Mouse (Mus musculus): Measurements from ENCODE around the gene Riiad1.

Riiad1 gene

DNA sequence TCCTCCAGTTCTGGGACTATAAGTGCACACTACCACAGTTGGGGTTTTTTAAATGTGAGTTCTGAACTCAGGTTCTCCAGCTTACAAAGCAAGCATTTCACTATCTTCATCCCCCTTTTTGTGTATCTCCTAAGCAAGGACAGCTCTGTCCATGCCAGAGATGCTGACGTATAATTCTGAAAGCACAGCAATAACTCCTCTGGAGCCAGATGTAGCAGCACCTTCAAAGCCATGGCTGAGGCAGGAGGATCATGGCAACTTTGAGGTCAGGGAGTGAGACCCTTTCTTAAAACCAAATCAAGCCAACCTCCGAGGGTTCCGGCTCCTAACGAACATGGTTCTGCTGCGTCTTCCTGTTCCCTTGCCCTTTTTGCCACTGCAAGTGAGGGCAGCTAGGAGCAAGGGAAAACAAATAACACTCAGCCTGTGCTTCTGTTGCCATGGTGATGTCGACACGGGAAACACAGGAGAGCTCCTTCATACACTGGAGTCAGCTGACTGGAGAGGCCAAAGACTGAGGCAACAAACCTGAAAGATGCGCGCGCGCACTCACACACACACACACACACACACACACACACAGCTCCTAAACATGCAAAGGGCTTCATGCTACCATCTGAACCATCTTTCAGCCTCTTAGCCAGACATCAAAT, 16.1 kb downstream of the Riiad1 start:
- in situ Hi-C loops (cut with MboI, MseI), result no loop called here

DNA sequence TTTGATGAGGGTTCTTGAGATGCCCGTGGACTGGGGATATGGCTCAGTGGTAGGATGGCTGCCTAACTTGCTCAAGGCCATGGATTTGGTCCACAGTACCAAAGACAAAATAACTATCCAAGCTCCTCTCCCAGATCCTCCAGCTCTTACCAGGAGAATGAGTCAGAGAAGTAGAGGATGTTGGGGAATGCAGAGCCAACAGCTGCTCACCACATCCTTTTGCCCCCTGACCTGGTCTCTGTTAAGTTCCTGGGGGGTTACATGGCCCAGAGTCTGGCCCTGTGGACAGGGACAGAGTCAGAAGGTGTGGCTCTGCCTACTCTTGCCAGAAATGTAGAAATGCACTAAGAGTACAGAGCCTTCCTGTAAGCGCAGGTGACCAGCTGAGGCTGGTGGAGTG, 20.3 kb downstream of the Riiad1 start:
- in situ Hi-C loops (cut with MboI, MseI), result loop anchor here (5.0 to 10.0 kb wide), 2 partner anchors 135 to 142 kb away; no protein-coding TSS in a partner anchor

- in situ Hi-C loops (cut with MboI, MseI), result loop anchor here (5.0 to 10.0 kb wide), 2 partner anchors 138 to 145 kb away; no protein-coding TSS in a partner anchor
Measured at GRCm38 (mm10) chr3:94457055-94457454, 23.1 kb downstream of the Riiad1 start.

- in situ Hi-C loops (cut with MboI, MseI), result loop anchor here (5.0 to 10.0 kb wide), 2 partner anchors 138 to 146 kb away; no protein-coding TSS in a partner anchor
Measured at GRCm38 (mm10) chr3:94456529-94457000, 23.6 kb downstream of the Riiad1 start.

DNA sequence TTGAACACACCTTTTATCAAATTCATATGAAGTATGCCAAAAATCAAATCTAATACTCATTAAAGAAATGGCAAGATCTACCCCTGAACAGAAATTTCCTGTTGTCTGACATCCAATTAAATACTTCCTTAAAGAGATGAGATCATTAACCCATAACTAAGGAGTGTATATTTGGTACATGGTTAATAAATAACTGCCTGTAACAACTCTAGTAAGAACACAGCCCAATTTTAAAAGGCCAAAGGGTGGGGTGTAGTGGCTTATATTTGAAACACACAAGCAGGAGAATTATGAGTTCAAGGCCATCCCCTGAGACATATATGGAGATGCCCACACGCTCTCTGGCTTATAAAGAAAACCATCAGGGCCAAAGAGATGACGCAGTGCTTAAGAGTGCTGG, 30.8 kb downstream of the Riiad1 start:
- in situ Hi-C loops (cut with MboI, MseI), result no loop called here

- in situ Hi-C loops (cut with MboI, MseI), result loop anchor here (5.0 kb wide), 1 partner anchor 66 kb away; no protein-coding TSS in a partner anchor
Measured at GRCm38 (mm10) chr3:94443597-94443964, 36.6 kb downstream of the Riiad1 start, which contains the start of gene Oaz3. Gene Oaz3, minus strand, starts transcription at chr3:94443915.

GRCm38 (mm10) chr3:94442951-94443596, 37.1 kb downstream of the Riiad1 start, which contains the start of gene Mrpl9:
Gene Mrpl9, plus strand, starts transcription at chr3:94443318.
- in situ Hi-C loops (cut with MboI, MseI), result loop anchor here (5.0 kb wide), 1 partner anchor 66 kb away; no protein-coding TSS in a partner anchor

DNA sequence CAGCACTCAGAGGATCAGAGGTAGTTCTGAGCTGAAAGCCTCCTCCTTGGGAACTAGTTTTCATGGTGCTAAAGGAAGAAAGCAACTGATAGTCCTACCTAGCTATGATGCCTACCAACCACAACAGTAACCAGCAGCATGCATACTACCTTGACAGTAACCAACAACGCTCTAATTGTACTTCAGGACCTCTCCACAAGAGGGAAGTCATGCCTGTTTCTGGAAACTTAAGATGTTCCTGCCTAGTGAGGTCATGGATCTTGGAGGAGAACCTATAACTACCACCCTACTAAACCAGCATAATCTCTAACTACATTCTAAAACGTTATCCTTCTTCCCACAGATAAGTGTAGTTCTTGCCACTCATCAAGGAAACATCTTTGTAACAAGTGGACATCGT, 39.0 kb downstream of the Riiad1 start:
- in situ Hi-C loops (cut with MboI, MseI), result loop anchor here (5.0 kb wide), 1 partner anchor 64 kb away; no protein-coding TSS in a partner anchor

GRCm38 (mm10) chr3:94436420-94436819, 43.7 kb downstream of the Riiad1 start:
- in situ Hi-C loops (cut with MboI, MseI), result no loop called here

GRCm38 (mm10) chr3:94434305-94434704, 45.8 kb downstream of the Riiad1 start:
- in situ Hi-C loops (cut with MboI, MseI), result no loop called here

GRCm38 (mm10) chr3:94430980-94431379, 49.2 kb downstream of the Riiad1 start:
- in situ Hi-C loops (cut with MboI, MseI), result no loop called here

Measured in T-helper 17 cell (primary cell).